Mouse (Mus musculus) brain, embryonic 18.5 days (tissue): ENCODE data around the gene Pcif1.

ENCODE experiments used
- DNase-seq: peaks from one replicate; pipeline ENCODE4 v3.0.0-alpha.2; 2012; ENCODE audit warnings: low read depth, low spot score

Pcif1 gene

GRCm38 (mm10) chr2:164918325-164918724 lies 39.2 kb downstream of the Pcif1 start:
- DNase-seq = no peak

- DNase-seq = no peak
Measured at GRCm38 (mm10) chr2:164921984-164922383, 42.9 kb downstream of the Pcif1 start.

GRCm38 (mm10) chr2:164923291-164923690 lies 44.2 kb downstream of the Pcif1 start:
- DNase-seq = no peak

- no peak for DNase-seq
Measured at GRCm38 (mm10) chr2:164924100-164924857, 45.2 kb downstream of the Pcif1 start.

- no peak for DNase-seq
Measured at GRCm38 (mm10) chr2:164930706-164931581, 51.8 kb downstream of the Pcif1 start.

- DNase-seq = no peak
Measured at GRCm38 (mm10) chr2:164933534-164933933, 54.4 kb downstream of the Pcif1 start.

GRCm38 (mm10) chr2:164935991-164936390 lies 56.9 kb downstream of the Pcif1 start:
- DNase-seq = no peak

- DNase-seq = no peak
Measured at GRCm38 (mm10) chr2:164938146-164939091, 59.3 kb downstream of the Pcif1 start.

GRCm38 (mm10) chr2:164939106-164939505 lies 60.0 kb downstream of the Pcif1 start:
- DNase-seq = no peak

GRCm38 (mm10) chr2:164940140-164940830 lies 61.2 kb downstream of the Pcif1 start, which contains the start of gene Mmp9:
Gene Mmp9 (plus strand): TSS chr2:164940780.
- no peak for DNase-seq

GRCm38 (mm10) chr2:164942692-164943290 lies 63.7 kb downstream of the Pcif1 start:
- no peak for DNase-seq
